Mouse (Mus musculus) urinary bladder, postnatal 4 days (tissue): Measurements from ENCODE around the gene Rap1gap.

Experiments
- DNase-seq, 2 experiments: peaks; one replicate each; pipeline ENCODE4 v3.0.0; 2021 to 2022; ENCODE audit warnings: low spot score in 2 of 2

Gene Rap1gap

GRCm38 (mm10) chr4:137692107-137692902 is 27.8 kb downstream of the Rap1gap start:
- no peak for DNase-seq

GRCm38 (mm10) chr4:137695300-137695699 is 30.8 kb downstream of the Rap1gap start:
- DNase-seq: no peak

GRCm38 (mm10) chr4:137695900-137696299 is 31.4 kb downstream of the Rap1gap start:
- no peak for DNase-seq

- no peak for DNase-seq
These were observed 32.8 kb downstream of the Rap1gap start for GRCm38 (mm10) chr4:137697156-137697885.

GRCm38 (mm10) chr4:137698076-137698985 is 33.8 kb downstream of the Rap1gap start:
- no peak for DNase-seq

GRCm38 (mm10) chr4:137699264-137700211 is 35.0 kb downstream of the Rap1gap start:
- no peak for DNase-seq

GRCm38 (mm10) chr4:137700960-137701359 is 36.4 kb downstream of the Rap1gap start:
- no peak for DNase-seq

- no peak for DNase-seq
These were observed 38.6 kb downstream of the Rap1gap start for GRCm38 (mm10) chr4:137703077-137703476.

GRCm38 (mm10) chr4:137704561-137704960 is 40.0 kb downstream of the Rap1gap start:
- no peak for DNase-seq

GRCm38 (mm10) chr4:137705379-137705778 is 40.9 kb downstream of the Rap1gap start:
- no peak for DNase-seq

GRCm38 (mm10) chr4:137706510-137706909 is 42.0 kb downstream of the Rap1gap start:
- DNase-seq: no peak

GRCm38 (mm10) chr4:137707216-137707990 is 42.9 kb downstream of the Rap1gap start:
- peak; percentile 89 to 91 for DNase-seq

- no peak for DNase-seq
These were observed 48.4 kb downstream of the Rap1gap start for GRCm38 (mm10) chr4:137712963-137713362.

GRCm38 (mm10) chr4:137714020-137714624 is 49.6 kb downstream of the Rap1gap start:
- DNase-seq: no peak

GRCm38 (mm10) chr4:137717005-137717404 is 52.5 kb downstream of the Rap1gap start:
- DNase-seq: no peak

- DNase-seq: no peak
These were observed 53.1 kb downstream of the Rap1gap start for GRCm38 (mm10) chr4:137717671-137718070.

- no peak for DNase-seq
These were observed 55.0 kb downstream of the Rap1gap start for GRCm38 (mm10) chr4:137719378-137720077.

- DNase-seq: no peak
These were observed 57.0 kb downstream of the Rap1gap start for GRCm38 (mm10) chr4:137721563-137721962.

- no peak for DNase-seq
These were observed 57.7 kb downstream of the Rap1gap start for GRCm38 (mm10) chr4:137722230-137722629.
